Mouse (Mus musculus): ENCODE results near the gene Tsnax. TPM values are rescaled to one million over a fixed set of nuclear protein-coding genes. Genes with fewer than 3 reads are reported as not detected.

Tsnax gene
- total RNA-seq, 1 experiment = 46.9 TPM

DNA sequence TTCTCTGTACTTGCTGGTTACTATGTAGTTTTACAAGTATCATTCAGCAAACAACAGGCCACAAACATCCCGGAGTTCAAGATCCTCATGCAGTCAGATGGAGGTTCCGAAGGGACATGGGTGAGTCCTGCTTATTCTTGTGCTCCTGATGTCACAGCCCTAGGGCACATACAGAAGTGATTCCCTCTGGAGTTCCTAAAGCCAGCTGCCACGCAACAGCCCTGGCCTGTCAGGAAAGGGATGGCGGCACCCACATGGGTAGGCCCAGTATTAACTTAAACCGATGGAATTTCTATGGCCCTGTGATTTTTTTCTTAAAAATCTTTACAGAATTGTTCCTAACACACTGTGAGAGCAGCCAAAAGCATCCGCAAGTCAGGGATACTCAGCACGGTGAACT is 30.6 kb downstream of the Tsnax start:
- in situ Hi-C loops (cut with MboI; ENCODE audit: low sequenced_read_pairs in 2 of 2, unreplicated experiment in 2 of 2) = no loop called here
- TF ChIP-seq ZC3H11A (IDR thresholded peaks at IDR 0.05; ENCODE audit: borderline replicate concordance, low read depth, low read length) (no peak), HCFC1 (IDR thresholded peaks at IDR 0.05; ENCODE audit: borderline replicate concordance, insufficient read depth, low read length) (no peak), ZNF384 (IDR thresholded peaks at IDR 0.05; ENCODE audit: low read depth, low read length) (no peak), CHD2 (IDR thresholded peaks at IDR 0.05; ENCODE audit: low read depth, low read length) (no peak), MAFK (IDR thresholded peaks at IDR 0.05; ENCODE audit: insufficient read depth, low read depth, low read length) (no peak)
- H3K27ac ChIP-seq (ENCODE audit: insufficient read depth, low read depth, low read length, poor library complexity, severe bottlenecking) = no peak overlapping the region
- no peak overlapping the region for H3K4me3 ChIP-seq (ENCODE audit: insufficient read depth in 1 of 2, low read depth in 1 of 2, low read length in 2 of 2, poor library complexity in 1 of 2, severe bottlenecking in 1 of 2)
- DNase-seq (ENCODE audit: low read depth, low spot score) = no peak
- H3K36me3 ChIP-seq (ENCODE audit: control insufficient read depth, insufficient read depth, low read length, poor library complexity, severe bottlenecking) = peaks cover 3% of the 10 kb centered on the region; the same call in 1 of the 2 replicates
- H3K4me1 ChIP-seq (ENCODE audit: control insufficient read depth in 2 of 2, insufficient read depth in 2 of 2, low read length in 2 of 2, poor library complexity in 1 of 2) = peaks cover 0 to 6% of the 10 kb centered on the region in 2 experiments; a peak in 2 of 4 replicates
- no peaks in the 10 kb centered on the region for H3K9me3 ChIP-seq (ENCODE audit: control insufficient read depth, insufficient read depth, low read depth, low read length)
- H3K9ac ChIP-seq (ENCODE audit: insufficient read depth, low read depth, low read length, poor library complexity, severe bottlenecking) = no peak overlapping the region

DNA sequence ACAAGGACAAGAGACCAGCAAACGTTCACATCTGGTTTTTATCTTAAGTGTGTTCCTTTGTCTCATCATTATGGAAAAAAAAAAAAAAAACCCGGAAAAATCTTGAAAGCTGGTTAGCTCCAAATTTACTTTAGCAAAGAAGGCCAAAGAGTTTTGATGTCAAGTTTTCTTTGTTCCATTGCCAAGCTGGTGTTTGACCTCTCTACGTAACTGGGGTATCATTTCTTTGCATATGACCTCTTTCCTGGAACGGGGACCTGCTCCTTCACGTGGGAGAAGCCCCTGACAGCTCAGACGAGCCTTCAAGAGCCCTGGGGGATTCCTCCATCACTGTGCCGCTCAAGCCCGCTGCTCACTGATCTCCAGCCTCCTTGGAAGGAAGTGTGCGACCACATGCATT is 31.1 kb downstream of the Tsnax start:
- no peak for TF ChIP-seq HCFC1 (IDR thresholded peaks at IDR 0.05; ENCODE audit: borderline replicate concordance, insufficient read depth, low read length)
- TF ChIP-seq ZNF384 (IDR thresholded peaks at IDR 0.05; ENCODE audit: low read depth, low read length) = no peak
- TF ChIP-seq ZC3H11A (IDR thresholded peaks at IDR 0.05; ENCODE audit: borderline replicate concordance, low read depth, low read length) = no peak
- Histone ChIP-seq H3K36me3 (ENCODE audit: control insufficient read depth, insufficient read depth, low read length, poor library complexity, severe bottlenecking) (peaks cover under 1% of the 10 kb centered on the region; the same call in 1 of the 2 replicates), H3K9me3 (ENCODE audit: control insufficient read depth, insufficient read depth, low read depth, low read length) (no peaks in the 10 kb centered on the region), H3K4me3 (ENCODE audit: insufficient read depth in 1 of 2, low read depth in 1 of 2, low read length in 2 of 2, poor library complexity in 1 of 2, severe bottlenecking in 1 of 2) (no peak overlapping the region), H3K27ac (ENCODE audit: insufficient read depth, low read depth, low read length, poor library complexity, severe bottlenecking) (no peak overlapping the region), H3K4me1 (ENCODE audit: control insufficient read depth in 2 of 2, insufficient read depth in 2 of 2, low read length in 2 of 2, poor library complexity in 1 of 2) (peaks cover 0 to 6% of the 10 kb centered on the region in 2 experiments; a peak in 2 of 4 replicates), H3K9ac (ENCODE audit: insufficient read depth, low read depth, low read length, poor library complexity, severe bottlenecking) (no peak overlapping the region)
- DNase-seq (ENCODE audit: low read depth, low spot score) = no peak
- in situ Hi-C loops (cut with MboI; ENCODE audit: low sequenced_read_pairs in 2 of 2, unreplicated experiment in 2 of 2) = no loop called here

DNA sequence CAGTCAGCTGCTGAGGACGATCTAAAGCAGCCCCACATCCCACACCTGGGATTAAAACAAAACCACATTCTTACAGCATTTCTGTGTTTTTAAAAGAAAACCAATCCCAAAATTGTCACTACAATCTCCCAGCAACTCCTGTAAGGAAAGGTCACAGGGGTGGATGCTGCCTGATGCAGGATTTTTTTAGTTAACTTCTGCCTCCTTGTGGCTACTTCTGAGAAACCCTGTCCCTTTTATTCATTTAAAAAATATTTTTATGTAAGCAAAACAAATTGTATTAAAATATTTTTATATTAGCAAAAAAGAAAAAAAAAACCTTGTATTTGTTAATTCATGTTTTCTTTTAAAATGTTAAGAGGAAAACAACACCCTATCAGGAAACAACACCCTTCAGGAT is 33.0 kb downstream of the Tsnax start:
- TF ChIP-seq ZNF384 (IDR thresholded peaks at IDR 0.05; ENCODE audit: low read depth, low read length) (no peak), ZC3H11A (IDR thresholded peaks at IDR 0.05; ENCODE audit: borderline replicate concordance, low read depth, low read length) (no peak), MAFK (IDR thresholded peaks at IDR 0.05; ENCODE audit: insufficient read depth, low read depth, low read length) (no peak), HCFC1 (IDR thresholded peaks at IDR 0.05; ENCODE audit: borderline replicate concordance, insufficient read depth, low read length) (no peak), CHD2 (IDR thresholded peaks at IDR 0.05; ENCODE audit: low read depth, low read length) (no peak)

DNA sequence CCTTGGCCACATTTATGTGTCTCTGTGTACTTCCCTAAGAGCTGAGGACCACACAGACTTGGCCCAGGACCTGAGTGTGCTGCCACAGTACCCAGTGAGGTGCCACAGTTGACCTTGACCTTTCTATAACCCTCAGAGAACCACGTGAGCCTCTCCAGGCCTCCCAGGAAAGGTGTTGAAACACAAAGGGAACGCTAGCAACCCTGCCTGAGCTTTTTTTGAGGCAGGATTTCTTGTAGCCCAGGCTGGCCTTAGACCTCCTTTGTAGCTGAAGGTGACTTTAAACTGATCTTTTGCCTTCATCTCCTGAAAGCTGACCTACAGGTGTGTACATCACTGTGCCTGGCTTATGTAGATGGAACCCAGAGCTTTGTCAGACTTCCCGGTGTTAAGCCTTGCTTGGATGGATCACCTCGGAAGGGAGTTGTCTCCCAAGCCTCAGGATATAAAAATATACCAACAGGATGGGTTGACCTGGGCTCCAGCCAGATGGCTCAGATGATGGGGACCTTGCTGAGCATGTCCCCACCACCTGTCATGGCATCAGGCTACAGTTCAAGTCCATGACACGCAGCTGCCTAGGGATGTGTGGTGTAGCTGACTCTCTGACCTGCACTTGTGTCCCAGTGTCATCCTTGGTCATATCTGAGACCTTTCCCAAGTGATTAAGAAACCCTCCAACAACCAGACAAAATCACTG is 36.4 kb downstream of the Tsnax start:
- in situ Hi-C loops (cut with MboI; ENCODE audit: low sequenced_read_pairs in 2 of 2, unreplicated experiment in 2 of 2) = no loop called here
- no peak for TF ChIP-seq MAFK (IDR thresholded peaks at IDR 0.05; ENCODE audit: insufficient read depth, low read depth, low read length)
- no peak for TF ChIP-seq ZNF384 (IDR thresholded peaks at IDR 0.05; ENCODE audit: low read depth, low read length)
- no peak for TF ChIP-seq ZC3H11A (IDR thresholded peaks at IDR 0.05; ENCODE audit: borderline replicate concordance, low read depth, low read length)
- TF ChIP-seq HCFC1 (IDR thresholded peaks at IDR 0.05; ENCODE audit: borderline replicate concordance, insufficient read depth, low read length) = no peak
- no peak for TF ChIP-seq CHD2 (IDR thresholded peaks at IDR 0.05; ENCODE audit: low read depth, low read length)
- Histone ChIP-seq H3K27ac (ENCODE audit: insufficient read depth, low read depth, low read length, poor library complexity, severe bottlenecking) (no peak overlapping the region), H3K36me3 (ENCODE audit: control insufficient read depth, insufficient read depth, low read length, poor library complexity, severe bottlenecking) (no peaks in the 10 kb centered on the region), H3K4me1 (ENCODE audit: control insufficient read depth in 2 of 2, insufficient read depth in 2 of 2, low read length in 2 of 2, poor library complexity in 1 of 2) (peaks cover 0 to 4% of the 10 kb centered on the region in 2 experiments; a peak in 2 of 4 replicates), H3K9ac (ENCODE audit: insufficient read depth, low read depth, low read length, poor library complexity, severe bottlenecking) (no peak overlapping the region), H3K9me3 (ENCODE audit: control insufficient read depth, insufficient read depth, low read depth, low read length) (no peaks in the 10 kb centered on the region), H3K4me3 (ENCODE audit: insufficient read depth in 1 of 2, low read depth in 1 of 2, low read length in 2 of 2, poor library complexity in 1 of 2, severe bottlenecking in 1 of 2) (no peak overlapping the region)
- DNase-seq (ENCODE audit: low read depth, low spot score) = no peak

More for the DNA sequence above, 33.0 kb downstream of the Tsnax start:
- no peak for DNase-seq (ENCODE audit: low read depth, low spot score)
- H3K27ac ChIP-seq (ENCODE audit: insufficient read depth, low read depth, low read length, poor library complexity, severe bottlenecking) = no peak overlapping the region
- no peaks in the 10 kb centered on the region for H3K36me3 ChIP-seq (ENCODE audit: control insufficient read depth, insufficient read depth, low read length, poor library complexity, severe bottlenecking)
- H3K9ac ChIP-seq (ENCODE audit: insufficient read depth, low read depth, low read length, poor library complexity, severe bottlenecking) = no peak overlapping the region
- no peaks in the 10 kb centered on the region for H3K9me3 ChIP-seq (ENCODE audit: control insufficient read depth, insufficient read depth, low read depth, low read length)
- peaks cover 0 to 11% of the 10 kb centered on the region in 2 experiments; a peak in 3 of 4 replicates for H3K4me1 ChIP-seq (ENCODE audit: control insufficient read depth in 2 of 2, insufficient read depth in 2 of 2, low read length in 2 of 2, poor library complexity in 1 of 2)
- no peak overlapping the region for H3K4me3 ChIP-seq (ENCODE audit: insufficient read depth in 1 of 2, low read depth in 1 of 2, low read length in 2 of 2, poor library complexity in 1 of 2, severe bottlenecking in 1 of 2)
- in situ Hi-C loops (cut with MboI; ENCODE audit: low sequenced_read_pairs in 2 of 2, unreplicated experiment in 2 of 2) = no loop called here

Measured in ES-E14 (cell line).